Mouse (Mus musculus): ENCODE measurements around the gene Sun2. TPM values are rescaled to one million over a fixed set of nuclear protein-coding genes. Genes with fewer than 3 reads are reported as not detected.

The Sun2 gene
- polyA plus RNA-seq (2012; rRNA removed) (6.2 and 7.0 TPM in 2 replicates), polyA plus RNA-seq (2014; fragmentation: Nextera tagmentation; extraction: Ambion mirVana) (1.6 TPM in 2 replicates)

- ATAC-seq (ENCODE audit: insufficient read depth): peak; percentile 90
- H3K9me3 ChIP-seq (ENCODE audit: control insufficient read depth, low read length): no peaks in the 10 kb centered on the region
- H3K27ac ChIP-seq: peak within 1 kb of the TSS; percentile 16; the same call in 1 of the 2 replicates
- TF ChIP-seq CTCF (IDR thresholded peaks at IDR 0.05; ENCODE audit: low read depth) (peak; percentile 28; the same call in 1 of the 2 replicates), EP300 (IDR thresholded peaks at IDR 0.05; ENCODE audit: low read depth) (no peak; the same call in 1 of the 2 replicates)
- DNase-seq (ENCODE audit: low read depth in 3 of 3, low spot score in 3 of 3): peak; percentile 70 to 80 (median 70)
- under 1% methylated on average over 82 of the region's 93 CpGs for WGBS (ENCODE audit: insufficient replicate concordance)
- peak within 1 kb of the TSS; percentile 98 for H3K4me2 ChIP-seq (ENCODE audit: low read depth)
- peaks cover 15 to 16% of the 10 kb centered on the region in 2 experiments for H3K4me1 ChIP-seq (replicated peaks; ENCODE audit: control insufficient read depth in 2 of 2, insufficient read depth in 2 of 2, low read length in 1 of 2)
- no peaks in the 10 kb centered on the region for H3K27me3 ChIP-seq (ENCODE audit: control insufficient read depth, insufficient read depth, low read length)
- peak within 1 kb of the TSS; percentile 77 to 86 for H3K4me3 ChIP-seq (ENCODE audit: insufficient read depth in 1 of 2, low read depth in 2 of 2, low read length in 2 of 2)
- peak within 1 kb of the TSS; percentile 74 for H3K9ac ChIP-seq (replicated peaks)
- H3K36me3 ChIP-seq (replicated peaks; ENCODE audit: control insufficient read depth, insufficient read depth, low read depth): peaks cover 3% of the 10 kb centered on the region; the same call in 1 of the 2 replicates
These were observed at the start of gene Sun2 for GRCm38 (mm10) chr15:79741921-79742705. Gene Sun2 (minus strand): TSS chr15:79742536.

- no peaks in the 10 kb centered on the region; the same call in 1 of the 2 replicates for H3K27me3 ChIP-seq (ENCODE audit: control insufficient read depth, insufficient read depth, low read length)
- no peak overlapping the region for H3K9ac ChIP-seq (replicated peaks)
- no peak overlapping the region for H3K4me2 ChIP-seq (ENCODE audit: low read depth)
- TF ChIP-seq EP300 (IDR thresholded peaks at IDR 0.05; ENCODE audit: low read depth): no peak
- no peak for TF ChIP-seq CTCF (IDR thresholded peaks at IDR 0.05; ENCODE audit: low read depth)
- WGBS (ENCODE audit: insufficient replicate concordance): 2% methylated on average over 12 of the region's 12 CpGs
- ATAC-seq (ENCODE audit: insufficient read depth) (no peak), DNase-seq (ENCODE audit: low read depth in 3 of 3, low spot score in 3 of 3) (peak; percentile 30 to 38 (median 36))
- H3K27ac ChIP-seq: no peak overlapping the region
- no peaks in the 10 kb centered on the region for H3K9me3 ChIP-seq (ENCODE audit: control insufficient read depth, low read length)
- H3K4me1 ChIP-seq (replicated peaks; ENCODE audit: control insufficient read depth in 2 of 2, insufficient read depth in 2 of 2, low read length in 1 of 2): no peaks in the 10 kb centered on the region
- no peak overlapping the region for H3K4me3 ChIP-seq (ENCODE audit: insufficient read depth in 1 of 2, low read depth in 2 of 2, low read length in 2 of 2)
- H3K36me3 ChIP-seq (replicated peaks; ENCODE audit: control insufficient read depth, insufficient read depth, low read depth): no peaks in the 10 kb centered on the region
These were observed 49.2 kb upstream of the Sun2 start for GRCm38 (mm10) chr15:79791502-79791901.

GRCm38 (mm10) chr15:79790905-79791304, 48.6 kb upstream of the Sun2 start:
- Histone ChIP-seq H3K4me1 (replicated peaks; ENCODE audit: control insufficient read depth in 2 of 2, insufficient read depth in 2 of 2, low read length in 1 of 2) (no peaks in the 10 kb centered on the region), H3K4me3 (ENCODE audit: insufficient read depth in 1 of 2, low read depth in 2 of 2, low read length in 2 of 2) (no peak overlapping the region), H3K9me3 (ENCODE audit: control insufficient read depth, low read length) (no peaks in the 10 kb centered on the region), H3K27ac (no peak overlapping the region), H3K4me2 (ENCODE audit: low read depth) (no peak overlapping the region), H3K36me3 (replicated peaks; ENCODE audit: control insufficient read depth, insufficient read depth, low read depth) (no peaks in the 10 kb centered on the region), H3K27me3 (ENCODE audit: control insufficient read depth, insufficient read depth, low read length) (no peaks in the 10 kb centered on the region; the same call in none of the 2 replicates), H3K9ac (replicated peaks) (no peak overlapping the region)
- DNase-seq (ENCODE audit: low read depth in 3 of 3, low spot score in 3 of 3) (no peak), ATAC-seq (ENCODE audit: insufficient read depth) (no peak)
- TF ChIP-seq CTCF (IDR thresholded peaks at IDR 0.05; ENCODE audit: low read depth) (no peak), EP300 (IDR thresholded peaks at IDR 0.05; ENCODE audit: low read depth) (no peak)
- 57% methylated on average over 6 of the region's 6 CpGs for WGBS (ENCODE audit: insufficient replicate concordance)

GRCm38 (mm10) chr15:79790111-79790510, 47.8 kb upstream of the Sun2 start:
- no peak overlapping the region for H3K4me2 ChIP-seq (ENCODE audit: low read depth)
- TF ChIP-seq EP300 (IDR thresholded peaks at IDR 0.05; ENCODE audit: low read depth) (no peak), CTCF (IDR thresholded peaks at IDR 0.05; ENCODE audit: low read depth) (no peak)
- no peaks in the 10 kb centered on the region for H3K9me3 ChIP-seq (ENCODE audit: control insufficient read depth, low read length)
- no peak overlapping the region for H3K27ac ChIP-seq
- ATAC-seq (ENCODE audit: insufficient read depth) (no peak), DNase-seq (ENCODE audit: low read depth in 3 of 3, low spot score in 3 of 3) (no peak)
- 30% methylated on average over 8 of the region's 8 CpGs for WGBS (ENCODE audit: insufficient replicate concordance)
- no peaks in the 10 kb centered on the region for H3K4me1 ChIP-seq (replicated peaks; ENCODE audit: control insufficient read depth in 2 of 2, insufficient read depth in 2 of 2, low read length in 1 of 2)
- no peaks in the 10 kb centered on the region for H3K36me3 ChIP-seq (replicated peaks; ENCODE audit: control insufficient read depth, insufficient read depth, low read depth)
- no peak overlapping the region for H3K4me3 ChIP-seq (ENCODE audit: insufficient read depth in 1 of 2, low read depth in 2 of 2, low read length in 2 of 2)
- H3K27me3 ChIP-seq (ENCODE audit: control insufficient read depth, insufficient read depth, low read length): no peaks in the 10 kb centered on the region; the same call in none of the 2 replicates
- no peak overlapping the region for H3K9ac ChIP-seq (replicated peaks)

GRCm38 (mm10) chr15:79787815-79788214, 45.5 kb upstream of the Sun2 start:
- 54% methylated on average over 8 of the region's 8 CpGs for WGBS (ENCODE audit: insufficient replicate concordance)
- DNase-seq (ENCODE audit: low read depth in 3 of 3, low spot score in 3 of 3) (no peak), ATAC-seq (ENCODE audit: insufficient read depth) (no peak)
- TF ChIP-seq EP300 (IDR thresholded peaks at IDR 0.05; ENCODE audit: low read depth) (no peak), CTCF (IDR thresholded peaks at IDR 0.05; ENCODE audit: low read depth) (no peak)
- Histone ChIP-seq H3K36me3 (replicated peaks; ENCODE audit: control insufficient read depth, insufficient read depth, low read depth) (no peaks in the 10 kb centered on the region), H3K9me3 (ENCODE audit: control insufficient read depth, low read length) (no peaks in the 10 kb centered on the region), H3K4me2 (ENCODE audit: low read depth) (no peak overlapping the region), H3K4me3 (ENCODE audit: insufficient read depth in 1 of 2, low read depth in 2 of 2, low read length in 2 of 2) (no peak overlapping the region), H3K27me3 (ENCODE audit: control insufficient read depth, insufficient read depth, low read length) (no peaks in the 10 kb centered on the region; the same call in 1 of the 2 replicates), H3K4me1 (replicated peaks; ENCODE audit: control insufficient read depth in 2 of 2, insufficient read depth in 2 of 2, low read length in 1 of 2) (no peaks in the 10 kb centered on the region), H3K9ac (replicated peaks) (no peak overlapping the region), H3K27ac (no peak overlapping the region)
